Mouse (Mus musculus): ENCODE results near the gene Maats1. TPM values are rescaled to one million over a fixed set of nuclear protein-coding genes. Genes with fewer than 3 reads are reported as not detected.

Gene Maats1
- polyA plus RNA-seq, 1 experiment from 2014 or later = 1.5 TPM

DNA sequence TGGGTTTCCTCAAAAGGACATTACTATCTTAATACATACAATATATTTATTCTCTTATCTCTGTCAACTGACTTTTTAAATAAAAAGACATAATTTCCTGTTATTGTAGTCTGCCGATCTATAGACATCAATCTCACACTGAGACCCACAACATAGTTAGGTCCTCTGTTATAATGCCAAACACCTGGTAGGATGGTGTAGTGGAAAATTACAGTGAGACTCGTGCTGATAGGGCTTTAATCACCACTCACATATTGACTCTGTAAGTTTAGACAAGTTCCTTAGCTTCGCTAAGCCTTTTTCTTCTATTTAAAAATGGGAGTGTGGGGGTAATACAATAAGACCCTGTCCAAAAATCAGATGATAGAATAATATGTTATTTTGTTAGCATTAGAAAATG, 17.9 kb upstream of the Maats1 start:
- 78% methylated on average over 3 of the region's 3 CpGs for WGBS
- Histone ChIP-seq H3K27me3 (ENCODE audit: control insufficient read depth, insufficient read depth, low read length) (no peaks in the 10 kb centered on the region), H3K4me1 (replicated peaks; ENCODE audit: control insufficient read depth, insufficient read depth, low read length) (no peaks in the 10 kb centered on the region), H3K4me3 (ENCODE audit: low read depth, low read length) (no peak overlapping the region), H3K9me3 (ENCODE audit: control insufficient read depth, low read length) (no peaks in the 10 kb centered on the region), H3K36me3 (ENCODE audit: control insufficient read depth, insufficient read depth, low read length) (no peaks in the 10 kb centered on the region), H3K9ac (ENCODE audit: low read depth, low read length) (no peak overlapping the region), H3K27ac (ENCODE audit: low read depth, low read length) (no peak overlapping the region), H3K4me2 (replicated peaks; ENCODE audit: low read depth, low read length) (no peak overlapping the region)
- DNase-seq (ENCODE audit: low spot score) (no peak), ATAC-seq (ENCODE audit: low FRiP score) (no peak)

DNA sequence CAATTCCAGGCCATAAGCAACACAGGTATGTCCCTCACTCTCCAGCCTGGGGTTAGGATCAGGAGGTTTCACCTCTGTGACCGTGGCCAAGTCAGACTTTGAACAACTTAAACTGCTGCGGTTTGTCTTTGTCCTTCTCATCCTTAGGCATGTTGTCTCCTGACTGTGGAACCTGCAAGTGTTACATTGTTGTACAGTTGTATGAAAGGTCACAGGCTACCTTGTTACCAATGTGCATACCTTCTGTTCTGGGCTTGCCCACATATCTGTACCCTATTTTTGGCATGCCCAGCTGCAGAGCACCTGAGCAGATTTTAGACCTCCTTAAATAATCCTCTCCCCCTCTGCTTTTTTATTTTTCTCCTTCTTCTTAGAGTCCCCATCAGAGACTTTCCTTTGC, 17.3 kb upstream of the Maats1 start:
- Histone ChIP-seq H3K4me2 (replicated peaks; ENCODE audit: low read depth, low read length) (no peak overlapping the region), H3K27me3 (ENCODE audit: control insufficient read depth, insufficient read depth, low read length) (no peaks in the 10 kb centered on the region), H3K9me3 (ENCODE audit: control insufficient read depth, low read length) (no peaks in the 10 kb centered on the region), H3K4me3 (ENCODE audit: low read depth, low read length) (no peak overlapping the region), H3K4me1 (replicated peaks; ENCODE audit: control insufficient read depth, insufficient read depth, low read length) (no peaks in the 10 kb centered on the region), H3K9ac (ENCODE audit: low read depth, low read length) (no peak overlapping the region), H3K27ac (ENCODE audit: low read depth, low read length) (no peak overlapping the region), H3K36me3 (ENCODE audit: control insufficient read depth, insufficient read depth, low read length) (no peaks in the 10 kb centered on the region)
- DNase-seq (ENCODE audit: low spot score) = no peak
- 83% methylated on average over 2 of the region's 2 CpGs for WGBS
- ATAC-seq (ENCODE audit: low FRiP score) = no peak

DNA sequence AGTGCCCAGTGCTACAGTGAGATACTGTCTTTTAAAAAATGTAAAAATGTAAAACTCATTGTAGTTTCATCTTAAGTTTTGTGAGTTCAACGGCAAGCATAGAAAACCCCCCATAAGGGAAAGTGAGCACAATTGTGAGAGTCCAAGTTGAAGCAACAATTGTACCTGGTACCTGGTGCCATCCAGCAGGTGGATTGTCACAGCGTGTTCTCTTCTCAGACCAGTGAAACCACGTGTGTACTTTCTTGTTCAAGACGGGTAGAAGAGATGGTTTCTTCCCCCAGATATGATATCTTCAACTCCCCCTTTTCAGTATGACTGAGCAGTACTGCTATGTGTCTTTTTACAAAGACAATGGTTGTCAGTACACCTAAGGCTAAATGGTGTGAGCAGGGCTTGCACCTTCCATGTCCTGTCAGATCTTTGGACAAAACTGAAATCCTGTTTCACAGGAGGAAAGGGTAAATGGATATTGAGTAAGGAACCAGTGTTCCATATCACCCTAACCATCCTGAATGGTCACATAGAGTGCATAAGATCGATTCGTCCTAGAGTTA, 16.4 kb upstream of the Maats1 start:
- Histone ChIP-seq H3K4me3 (ENCODE audit: low read depth, low read length) (no peak overlapping the region), H3K9ac (ENCODE audit: low read depth, low read length) (no peak overlapping the region), H3K4me1 (replicated peaks; ENCODE audit: control insufficient read depth, insufficient read depth, low read length) (no peaks in the 10 kb centered on the region), H3K27ac (ENCODE audit: low read depth, low read length) (no peak overlapping the region), H3K9me3 (ENCODE audit: control insufficient read depth, low read length) (no peaks in the 10 kb centered on the region), H3K4me2 (replicated peaks; ENCODE audit: low read depth, low read length) (no peak overlapping the region), H3K27me3 (ENCODE audit: control insufficient read depth, insufficient read depth, low read length) (no peaks in the 10 kb centered on the region), H3K36me3 (ENCODE audit: control insufficient read depth, insufficient read depth, low read length) (no peaks in the 10 kb centered on the region)
- ATAC-seq (ENCODE audit: low FRiP score) = no peak
- no peak for DNase-seq (ENCODE audit: low spot score)
- 90% methylated on average over 6 of the region's 6 CpGs for WGBS

DNA sequence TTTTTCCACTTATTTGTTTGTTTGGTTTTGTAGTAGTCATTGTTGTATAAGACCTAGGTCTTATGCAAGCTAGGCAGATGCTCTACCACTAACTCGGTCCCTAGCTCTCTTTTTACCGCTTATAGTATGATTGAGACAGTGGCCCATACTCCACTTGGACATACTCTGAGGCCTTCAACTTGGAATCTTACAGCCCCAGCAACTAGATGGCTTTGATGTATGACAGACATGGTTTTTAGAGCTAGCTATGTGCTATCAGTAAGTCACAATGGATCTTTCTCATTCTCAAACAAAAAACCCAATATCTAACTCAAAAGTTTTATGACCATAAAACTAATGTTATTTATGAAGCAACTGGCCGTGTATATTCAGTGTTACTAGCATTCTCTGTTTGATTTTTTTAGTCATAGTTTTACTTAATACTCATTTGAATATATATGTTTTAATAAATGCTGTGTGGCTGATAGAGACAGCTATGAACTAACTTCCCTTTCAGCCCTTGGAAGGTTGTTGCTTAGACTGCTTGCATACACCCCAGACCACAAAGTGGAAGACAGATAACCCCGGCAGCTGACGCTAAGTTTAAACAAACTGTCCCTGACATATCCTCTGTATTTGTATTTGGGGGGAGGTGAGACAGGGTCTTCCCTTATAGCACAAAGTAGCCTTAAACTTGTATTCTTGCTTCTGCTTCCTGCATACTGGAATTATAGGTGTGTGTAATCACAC, 12.4 kb upstream of the Maats1 start:
- Histone ChIP-seq H3K27me3 (ENCODE audit: control insufficient read depth, insufficient read depth, low read length) (no peaks in the 10 kb centered on the region), H3K4me3 (ENCODE audit: low read depth, low read length) (no peak overlapping the region), H3K4me1 (replicated peaks; ENCODE audit: control insufficient read depth, insufficient read depth, low read length) (no peaks in the 10 kb centered on the region), H3K9me3 (ENCODE audit: control insufficient read depth, low read length) (no peaks in the 10 kb centered on the region), H3K27ac (ENCODE audit: low read depth, low read length) (no peak overlapping the region), H3K9ac (ENCODE audit: low read depth, low read length) (no peak overlapping the region), H3K36me3 (ENCODE audit: control insufficient read depth, insufficient read depth, low read length) (no peaks in the 10 kb centered on the region), H3K4me2 (replicated peaks; ENCODE audit: low read depth, low read length) (no peak overlapping the region)
- WGBS = 91% methylated on average over 5 of the region's 5 CpGs
- ATAC-seq (ENCODE audit: low FRiP score) (no peak), DNase-seq (ENCODE audit: low spot score) (no peak)

DNA sequence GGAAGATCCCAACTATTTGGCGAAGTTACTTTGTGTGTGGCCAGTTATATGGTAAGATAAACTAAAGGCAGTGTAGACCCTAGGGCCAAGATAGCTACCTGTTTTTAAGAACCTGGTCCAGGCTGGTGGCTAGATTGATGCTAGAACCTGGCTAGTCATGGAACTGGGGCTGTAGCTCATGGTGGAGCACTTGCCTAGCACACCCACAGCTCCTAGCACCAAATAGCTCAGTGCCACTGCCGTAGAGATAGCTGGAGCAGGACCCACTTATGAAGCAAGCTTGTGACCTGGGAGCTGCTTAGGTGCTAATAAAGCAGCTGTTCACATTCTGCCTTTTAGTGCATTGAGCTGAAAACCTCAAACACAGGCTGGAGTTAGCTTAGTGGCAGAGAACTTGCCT, 11.7 kb upstream of the Maats1 start:
- Histone ChIP-seq H3K4me1 (replicated peaks; ENCODE audit: control insufficient read depth, insufficient read depth, low read length) (no peaks in the 10 kb centered on the region), H3K9ac (ENCODE audit: low read depth, low read length) (no peak overlapping the region), H3K36me3 (ENCODE audit: control insufficient read depth, insufficient read depth, low read length) (no peaks in the 10 kb centered on the region), H3K27me3 (ENCODE audit: control insufficient read depth, insufficient read depth, low read length) (no peaks in the 10 kb centered on the region), H3K9me3 (ENCODE audit: control insufficient read depth, low read length) (no peaks in the 10 kb centered on the region), H3K4me2 (replicated peaks; ENCODE audit: low read depth, low read length) (no peak overlapping the region), H3K4me3 (ENCODE audit: low read depth, low read length) (no peak overlapping the region), H3K27ac (ENCODE audit: low read depth, low read length) (no peak overlapping the region)
- 98% methylated on average over 2 of the region's 2 CpGs for WGBS
- ATAC-seq (ENCODE audit: low FRiP score) (no peak), DNase-seq (ENCODE audit: low spot score) (no peak)

DNA sequence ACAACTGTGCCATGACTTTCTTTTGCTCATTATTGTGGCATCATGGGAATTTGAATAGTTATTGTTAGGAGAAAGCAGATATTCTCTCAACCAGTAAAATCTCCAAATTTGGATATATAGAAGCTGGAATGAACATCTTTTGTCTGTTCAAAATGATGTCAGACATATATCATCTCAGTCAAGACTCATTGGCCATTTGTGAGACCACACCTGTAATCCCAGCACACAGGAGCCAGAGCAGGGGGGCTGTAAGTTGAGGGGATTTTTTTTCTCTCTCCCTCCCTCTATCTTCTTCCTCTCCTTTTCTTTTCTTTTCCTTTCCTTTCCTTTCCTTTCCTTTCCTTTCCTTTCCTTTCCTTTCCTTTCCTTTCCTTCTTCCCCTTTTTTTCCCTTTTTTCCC, 10.9 kb upstream of the Maats1 start:
- no peak overlapping the region for H3K27ac ChIP-seq (ENCODE audit: low read depth, low read length)

DNA sequence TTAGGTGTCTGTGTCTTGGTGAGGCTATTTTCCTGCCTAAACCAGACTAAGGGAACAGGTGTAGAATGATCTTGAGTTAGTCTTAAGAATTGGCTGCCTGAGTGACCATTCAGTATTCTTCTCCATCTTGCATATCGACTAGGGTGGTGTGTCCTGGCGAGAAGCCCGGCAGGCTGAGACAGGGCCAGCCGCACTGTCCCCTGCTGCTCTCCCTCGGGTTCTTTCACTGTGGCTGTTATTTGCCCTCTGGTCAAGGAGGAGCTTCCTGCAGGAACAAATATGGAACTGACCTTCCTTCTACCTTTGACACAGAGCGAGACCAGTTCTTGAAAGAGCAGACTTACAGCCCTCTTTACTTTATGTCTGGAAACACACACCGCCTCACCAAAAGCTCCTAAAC, 10.1 kb upstream of the Maats1 start:
- Histone ChIP-seq H3K36me3 (ENCODE audit: control insufficient read depth, insufficient read depth, low read length) (no peaks in the 10 kb centered on the region), H3K27me3 (ENCODE audit: control insufficient read depth, insufficient read depth, low read length) (no peaks in the 10 kb centered on the region), H3K9me3 (ENCODE audit: control insufficient read depth, low read length) (no peaks in the 10 kb centered on the region), H3K27ac (ENCODE audit: low read depth, low read length) (no peak overlapping the region), H3K9ac (ENCODE audit: low read depth, low read length) (no peak overlapping the region), H3K4me3 (ENCODE audit: low read depth, low read length) (no peak overlapping the region), H3K4me2 (replicated peaks; ENCODE audit: low read depth, low read length) (no peak overlapping the region), H3K4me1 (replicated peaks; ENCODE audit: control insufficient read depth, insufficient read depth, low read length) (no peaks in the 10 kb centered on the region)
- WGBS = 93% methylated on average over 7 of the region's 7 CpGs
- DNase-seq (ENCODE audit: low spot score) (no peak), ATAC-seq (ENCODE audit: low FRiP score) (no peak)

More for the DNA sequence above, 10.9 kb upstream of the Maats1 start:
- Histone ChIP-seq H3K9me3 (ENCODE audit: control insufficient read depth, low read length) (no peaks in the 10 kb centered on the region), H3K27me3 (ENCODE audit: control insufficient read depth, insufficient read depth, low read length) (no peaks in the 10 kb centered on the region), H3K36me3 (ENCODE audit: control insufficient read depth, insufficient read depth, low read length) (no peaks in the 10 kb centered on the region), H3K4me1 (replicated peaks; ENCODE audit: control insufficient read depth, insufficient read depth, low read length) (no peaks in the 10 kb centered on the region), H3K9ac (ENCODE audit: low read depth, low read length) (no peak overlapping the region), H3K4me3 (ENCODE audit: low read depth, low read length) (no peak overlapping the region), H3K4me2 (replicated peaks; ENCODE audit: low read depth, low read length) (no peak overlapping the region)
- DNase-seq (ENCODE audit: low spot score) (no peak), ATAC-seq (ENCODE audit: low FRiP score) (no peak)

DNA sequence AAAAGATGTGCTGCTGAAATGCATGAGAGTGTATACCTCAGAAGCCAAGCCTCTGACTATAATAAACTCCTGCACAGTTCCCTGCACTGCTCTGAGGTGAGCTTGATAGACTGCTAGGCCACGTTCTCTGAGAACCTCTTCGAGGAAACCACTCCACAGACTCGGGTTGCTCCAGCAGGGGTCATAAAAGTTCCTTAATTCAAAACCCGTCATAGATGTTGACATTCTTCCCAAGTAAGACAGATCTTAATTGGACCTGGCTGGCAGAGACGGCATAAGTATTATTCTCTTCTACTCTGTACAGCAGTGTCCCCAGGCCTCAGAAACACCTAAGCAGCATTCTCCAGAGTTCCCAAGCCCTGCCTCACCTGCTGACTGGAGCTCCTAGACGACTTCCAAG, 9.0 kb upstream of the Maats1 start:
- DNase-seq (ENCODE audit: low spot score) = no peak
- Histone ChIP-seq H3K9me3 (ENCODE audit: control insufficient read depth, low read length) (no peaks in the 10 kb centered on the region), H3K4me3 (ENCODE audit: low read depth, low read length) (no peak overlapping the region), H3K9ac (ENCODE audit: low read depth, low read length) (no peak overlapping the region), H3K27me3 (ENCODE audit: control insufficient read depth, insufficient read depth, low read length) (no peaks in the 10 kb centered on the region), H3K4me2 (replicated peaks; ENCODE audit: low read depth, low read length) (no peak overlapping the region), H3K27ac (ENCODE audit: low read depth, low read length) (no peak overlapping the region), H3K36me3 (ENCODE audit: control insufficient read depth, insufficient read depth, low read length) (no peaks in the 10 kb centered on the region), H3K4me1 (replicated peaks; ENCODE audit: control insufficient read depth, insufficient read depth, low read length) (no peaks in the 10 kb centered on the region)
- no peak for ATAC-seq (ENCODE audit: low FRiP score)
- 84% methylated on average over 6 of the region's 6 CpGs for WGBS

DNA sequence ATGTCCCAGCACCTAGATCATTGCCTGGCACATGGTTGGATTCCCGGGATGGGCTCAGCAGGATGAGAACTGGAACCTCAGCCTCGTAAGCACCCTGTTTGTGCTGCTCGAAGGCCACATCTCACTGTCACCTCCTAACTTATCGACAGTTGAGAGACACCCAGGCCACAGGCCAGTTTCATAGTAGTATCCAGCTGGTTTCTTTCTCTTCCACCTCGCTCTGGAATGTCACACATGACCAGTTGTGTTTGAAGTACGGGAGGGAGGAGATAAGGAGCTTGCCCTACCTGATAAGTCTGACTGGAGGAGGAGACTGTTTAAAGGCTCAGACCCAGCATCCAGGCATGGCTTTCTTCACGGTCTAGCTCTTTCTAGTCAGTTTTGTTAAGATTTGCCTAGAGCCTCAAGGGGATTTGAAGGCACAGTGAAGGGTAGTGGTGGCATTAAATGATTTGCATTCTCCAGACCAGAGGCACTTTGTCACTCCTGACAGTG, 8.5 kb upstream of the Maats1 start:
- no peak for DNase-seq (ENCODE audit: low spot score)
- H3K36me3 ChIP-seq (ENCODE audit: control insufficient read depth, insufficient read depth, low read length) = no peaks in the 10 kb centered on the region
- WGBS = 86% methylated on average over 7 of the region's 7 CpGs
- no peak overlapping the region for H3K27ac ChIP-seq (ENCODE audit: low read depth, low read length)
- no peak overlapping the region for H3K9ac ChIP-seq (ENCODE audit: low read depth, low read length)
- no peak for ATAC-seq (ENCODE audit: low FRiP score)
- H3K9me3 ChIP-seq (ENCODE audit: control insufficient read depth, low read length) = no peaks in the 10 kb centered on the region
- H3K4me3 ChIP-seq (ENCODE audit: low read depth, low read length) = no peak overlapping the region
- H3K27me3 ChIP-seq (ENCODE audit: control insufficient read depth, insufficient read depth, low read length) = no peaks in the 10 kb centered on the region
- H3K4me1 ChIP-seq (replicated peaks; ENCODE audit: control insufficient read depth, insufficient read depth, low read length) = no peaks in the 10 kb centered on the region
- H3K4me2 ChIP-seq (replicated peaks; ENCODE audit: low read depth, low read length) = no peak overlapping the region

All from hindbrain, embryonic 11.5 days (tissue).